Mouse (Mus musculus): ENCODE data around the gene D17H6S53E. TPM values are rescaled to one million over a fixed set of nuclear protein-coding genes. Genes with fewer than 3 reads are reported as not detected.
A peak's percentile ranks its signal among the peaks of the same experiment; 100 is the strongest.
"Not testable (repeated sequence)": the region's sequence is repeated elsewhere in the genome, so short reads cannot be mapped to it uniquely, and the experiment has no call there.

Gene D17H6S53E
- total RNA-seq, 2 experiments from 2014 or later = 11.8 to 18.8 TPM

GRCm38 (mm10) chr17:35101161-35101560 is 25.0 kb upstream of the D17H6S53E start:
- DNase-seq = no peak

- DNase-seq = no peak
Observed at GRCm38 (mm10) chr17:35102299-35102698, 23.9 kb upstream of the D17H6S53E start.

GRCm38 (mm10) chr17:35103221-35103690 is 22.9 kb upstream of the D17H6S53E start:
- no peak for DNase-seq

GRCm38 (mm10) chr17:35104079-35104478 is 22.1 kb upstream of the D17H6S53E start:
- no peak for DNase-seq

GRCm38 (mm10) chr17:35104754-35105153 is 21.4 kb upstream of the D17H6S53E start:
- DNase-seq = no peak

- DNase-seq = no peak
Observed at GRCm38 (mm10) chr17:35105740-35106389, 20.3 kb upstream of the D17H6S53E start.

- no peak for DNase-seq
Observed at GRCm38 (mm10) chr17:35106522-35106921, 19.7 kb upstream of the D17H6S53E start.

GRCm38 (mm10) chr17:35108097-35108496 is 18.1 kb upstream of the D17H6S53E start, which contains the start of gene Ly6g5c:
Gene Ly6g5c (plus strand): TSS chr17:35108279.
- no peak for DNase-seq

GRCm38 (mm10) chr17:35111774-35112173 is 14.4 kb upstream of the D17H6S53E start:
- no peak for DNase-seq

- no peak for DNase-seq
Observed at GRCm38 (mm10) chr17:35115046-35116019, 10.8 kb upstream of the D17H6S53E start, which contains the start of gene Ly6g5b. Gene Ly6g5b (minus strand): TSS chr17:35115428.

- peak; percentile 61 for DNase-seq
Observed at GRCm38 (mm10) chr17:35120745-35121142, 5.4 kb upstream of the D17H6S53E start.

GRCm38 (mm10) chr17:35121143-35121799 is 4.9 kb upstream of the D17H6S53E start, which contains the start of gene Gpank1:
Gene Gpank1 (plus strand): TSS chr17:35121455.
- peak; percentile 96 for DNase-seq

GRCm38 (mm10) chr17:35121871-35122303 is 4.3 kb upstream of the D17H6S53E start, which contains the start of gene Csnk2b:
Gene Csnk2b (minus strand): TSS chr17:35122053.
- peak; percentile 39 for DNase-seq

- DNase-seq = not testable (repeated sequence)
Observed at GRCm38 (mm10) chr17:35123287-35123686, 2.9 kb upstream of the D17H6S53E start.

GRCm38 (mm10) chr17:35124261-35124896 is 1.8 kb upstream of the D17H6S53E start:
- not testable (repeated sequence) for DNase-seq

GRCm38 (mm10) chr17:35125081-35125480 is 1.1 kb upstream of the D17H6S53E start:
- DNase-seq = no peak

GRCm38 (mm10) chr17:35125578-35125977 is 595 bp upstream of the D17H6S53E start:
- DNase-seq = no peak

- DNase-seq = no peak
Observed at GRCm38 (mm10) chr17:35127017-35127416, 844 bp downstream of the D17H6S53E start.

- DNase-seq = no peak
Observed at GRCm38 (mm10) chr17:35128996-35129395, 2.8 kb downstream of the D17H6S53E start.

- DNase-seq = no peak
Observed at GRCm38 (mm10) chr17:35131038-35131437, 4.9 kb downstream of the D17H6S53E start.

GRCm38 (mm10) chr17:35131500-35132173 is 5.5 kb downstream of the D17H6S53E start, which contains the start of gene Apom:
Gene Apom (minus strand): TSS chr17:35132050.
- DNase-seq = no peak
